Mouse (Mus musculus) MEL (cell line): ENCODE results near the gene Fam166b. TPM values are rescaled to one million over a fixed set of nuclear protein-coding genes. Genes with fewer than 3 reads are reported as not detected.

Experiments
- DNase-seq: peaks from one replicate; pipeline ENCODE4 v3.0.0; 2011; ENCODE audit warnings: low read depth, low spot score
- H3K27ac ChIP-seq: 2 replicates; pipeline ENCODE4 v1.5.1; 2012; ENCODE audit warnings: low read depth, mild to moderate bottlenecking, control low read depth, low read length, moderate library complexity; ENCODE audit not compliant: control insufficient read depth
- H3K27me3 ChIP-seq, 2 experiments: fragments of 150-350 bp in 1 of 2; sonication (generic) in 1 of 2; 2 replicates each; pipeline ENCODE4 v1.6.1; 2012; ENCODE audit warnings: low read length in 2 of 2, mild to moderate bottlenecking in 2 of 2, improper control_type of control experiment in 1 of 2, moderate library complexity in 1 of 2; ENCODE audit not compliant: insufficient read depth in 2 of 2, control insufficient read depth in 1 of 2
- H3K36me3 ChIP-seq, 2 experiments: 2 replicates each; pipeline ENCODE4 v1.6.1; 2012 to 2014; ENCODE audit warnings: low read length in 2 of 2, improper control_type of control experiment in 1 of 2, inconsistent platforms in 1 of 2, mild to moderate bottlenecking in 1 of 2; ENCODE audit not compliant: insufficient read depth in 2 of 2, control insufficient read depth in 1 of 2
- H3K4me1 ChIP-seq, 2 experiments: fragments of 150-350 bp in 1 of 2; sonication (generic) in 1 of 2; 2 replicates each; pipeline ENCODE4 v1.6.1; 2012; ENCODE audit warnings: low read length in 2 of 2, improper control_type of control experiment in 1 of 2, mild to moderate bottlenecking in 1 of 2; ENCODE audit not compliant: insufficient read depth in 2 of 2, control insufficient read depth in 1 of 2
- H3K4me3 ChIP-seq, 2 experiments: fragments of 150-350 bp in 1 of 2; sonication (generic) in 1 of 2; 2 replicates each; pipeline ENCODE4 v1.5.1; 2012; ENCODE audit warnings: low read depth in 2 of 2, low read length in 2 of 2, mild to moderate bottlenecking in 2 of 2, moderate library complexity in 2 of 2, control low read depth in 1 of 2, improper control_type of control experiment in 1 of 2; ENCODE audit not compliant: control insufficient read depth in 1 of 2, insufficient read depth in 1 of 2
- H3K79me2 ChIP-seq: 2 replicates; pipeline ENCODE4 v1.6.1; 2012; ENCODE audit warnings: mild to moderate bottlenecking, low read length, moderate library complexity; ENCODE audit not compliant: control insufficient read depth, poor library complexity, insufficient read depth
- H3K9ac ChIP-seq: 2 replicates; pipeline ENCODE4 v1.6.1; 2012; ENCODE audit warnings: low read depth, mild to moderate bottlenecking, control low read depth, low read length, moderate library complexity; ENCODE audit not compliant: control insufficient read depth, poor library complexity, severe bottlenecking
- H3K9me3 ChIP-seq: fragments of 150-350 bp; sonication (generic); replicated peaks from 2 replicates; pipeline ENCODE4 v1.6.1; 2012; ENCODE audit warnings: mild to moderate bottlenecking, low read length, improper control_type of control experiment, moderate library complexity; ENCODE audit not compliant: insufficient read depth
- BHLHE40 ChIP-seq: IDR thresholded peaks from 2 replicates; pipeline ENCODE4 v1.6.1; 2012; ENCODE audit warnings: low read depth, mild to moderate bottlenecking, inconsistent platforms, low read length, improper control_type of control experiment, borderline replicate concordance
- CHD1 ChIP-seq: IDR thresholded peaks from 2 replicates; pipeline ENCODE4 v1.6.1; 2012; ENCODE audit warnings: low read depth, mild to moderate bottlenecking, inconsistent platforms, low read length, improper control_type of control experiment
- CHD2 ChIP-seq: IDR thresholded peaks from 2 replicates; pipeline ENCODE4 v1.6.1; 2011; ENCODE audit warnings: low read length, improper control_type of control experiment
- CTCF ChIP-seq, 3 experiments: IDR thresholded peaks in 2 of 3; conservative IDR thresholded peaks in 1 of 3; 2 replicates each; pipeline ENCODE4 v1.5.1; 2011 to 2012; ENCODE audit warnings: low read length in 3 of 3, low read depth in 2 of 3, mild to moderate bottlenecking in 2 of 3, improper control_type of control experiment in 1 of 3, inconsistent platforms in 1 of 3, mixed read lengths in 1 of 3, moderate library complexity in 1 of 3; ENCODE audit not compliant: control insufficient read depth in 1 of 3, insufficient read depth in 1 of 3, poor library complexity in 1 of 3, severe bottlenecking in 1 of 3
- E2F4 ChIP-seq: IDR thresholded peaks from 2 replicates; pipeline ENCODE4 v1.6.1; 2011; ENCODE audit warnings: low read depth, low read length, improper control_type of control experiment, borderline replicate concordance
- GABPA ChIP-seq: IDR thresholded peaks from 2 replicates; pipeline ENCODE4 v1.6.1; 2012; ENCODE audit warnings: low read depth, mild to moderate bottlenecking, inconsistent platforms, low read length, improper control_type of control experiment, moderate library complexity
- GATA1 ChIP-seq: IDR thresholded peaks from 2 replicates; pipeline ENCODE4 v1.6.1; 2011; ENCODE audit warnings: low read depth, low read length, improper control_type of control experiment
- HCFC1 ChIP-seq: IDR thresholded peaks from 2 replicates; pipeline ENCODE4 v1.6.1; 2012; ENCODE audit warnings: low read depth, mild to moderate bottlenecking, inconsistent platforms, low read length, improper control_type of control experiment, moderate library complexity
- JUND ChIP-seq: IDR thresholded peaks from 2 replicates; pipeline ENCODE4 v1.6.1; 2011; ENCODE audit warnings: low read depth, mild to moderate bottlenecking, improper control_type of control experiment, low read length
- KAT2A ChIP-seq: conservative IDR thresholded peaks from 2 replicates; pipeline ENCODE4 v1.6.1; 2012; ENCODE audit warnings: low read depth, low read length, improper control_type of control experiment, inconsistent platforms
- MAFK ChIP-seq: IDR thresholded peaks from 2 replicates; pipeline ENCODE4 v1.6.1; 2011; ENCODE audit warnings: low read depth, mild to moderate bottlenecking, low read length, improper control_type of control experiment, borderline replicate concordance
- MAX ChIP-seq: IDR thresholded peaks from 2 replicates; pipeline ENCODE4 v1.6.1; 2011; ENCODE audit warnings: low read length, improper control_type of control experiment
- MAZ ChIP-seq: IDR thresholded peaks from 2 replicates; pipeline ENCODE4 v1.6.1; 2012; ENCODE audit warnings: low read depth, mild to moderate bottlenecking, inconsistent platforms, low read length, improper control_type of control experiment
- MEF2A ChIP-seq: IDR thresholded peaks from 2 replicates; pipeline ENCODE4 v1.6.1; 2014; ENCODE audit warnings: low read depth, mild to moderate bottlenecking, inconsistent platforms, low read length, improper control_type of control experiment; ENCODE audit not compliant: poor library complexity, insufficient replicate concordance, severe bottlenecking; ENCODE audit errors: extremely low read depth
- MXI1 ChIP-seq: IDR thresholded peaks from 2 replicates; pipeline ENCODE4 v1.6.1; 2011; ENCODE audit warnings: mild to moderate bottlenecking, low read depth, low read length, improper control_type of control experiment
- MYB ChIP-seq: IDR thresholded peaks from 2 replicates; pipeline ENCODE4 v1.6.1; 2011; ENCODE audit warnings: mild to moderate bottlenecking, low read depth, low read length, improper control_type of control experiment
- MYC ChIP-seq: IDR thresholded peaks from 2 replicates; pipeline ENCODE4 v1.6.1; 2011; ENCODE audit warnings: low read depth, mild to moderate bottlenecking, low read length, improper control_type of control experiment, moderate library complexity
- POLR2AphosphoS5 ChIP-seq: IDR thresholded peaks from 2 replicates; pipeline ENCODE4 v1.6.1; 2012; ENCODE audit warnings: low read depth, borderline replicate concordance, mild to moderate bottlenecking, inconsistent platforms, low read length, moderate library complexity, mixed read lengths
- RAD21 ChIP-seq: IDR thresholded peaks from 2 replicates; pipeline ENCODE4 v1.6.1; 2011; ENCODE audit warnings: mild to moderate bottlenecking, low read depth, low read length, improper control_type of control experiment
- SIN3A ChIP-seq: IDR thresholded peaks from 2 replicates; pipeline ENCODE4 v1.6.1; 2012; ENCODE audit warnings: low read length, improper control_type of control experiment, inconsistent platforms
- SMC3 ChIP-seq: IDR thresholded peaks from 2 replicates; pipeline ENCODE4 v1.6.1; 2011; ENCODE audit warnings: low read depth, low read length, improper control_type of control experiment
- TAL1 ChIP-seq: IDR thresholded peaks from 2 replicates; pipeline ENCODE4 v1.6.1; 2012; ENCODE audit warnings: mild to moderate bottlenecking, inconsistent platforms, low read length, moderate library complexity, mixed read lengths
- TBP ChIP-seq: IDR thresholded peaks from 2 replicates; pipeline ENCODE4 v1.8.0; 2011; ENCODE audit warnings: low read depth, low read length, improper control_type of control experiment
- TCF12 ChIP-seq: IDR thresholded peaks from 2 replicates; pipeline ENCODE4 v1.6.1; 2014; ENCODE audit warnings: low read depth, mild to moderate bottlenecking, inconsistent platforms, low read length, improper control_type of control experiment, moderate library complexity
- UBTF ChIP-seq: IDR thresholded peaks from 2 replicates; pipeline ENCODE4 v1.6.1; 2012; ENCODE audit warnings: low read depth, mild to moderate bottlenecking, inconsistent platforms, low read length, improper control_type of control experiment, moderate library complexity, borderline replicate concordance; ENCODE audit not compliant: insufficient read depth
- USF1 ChIP-seq: IDR thresholded peaks from 2 replicates; pipeline ENCODE4 v1.6.1; 2014; ENCODE audit warnings: low read depth, mild to moderate bottlenecking, inconsistent platforms, low read length, improper control_type of control experiment, moderate library complexity
- USF2 ChIP-seq, 2 experiments: IDR thresholded peaks; 2 replicates each; pipeline ENCODE4 v1.6.1; 2011 to 2012; ENCODE audit warnings: improper control_type of control experiment in 2 of 2, low read length in 2 of 2, borderline replicate concordance in 1 of 2, inconsistent platforms in 1 of 2, low read depth in 1 of 2, mild to moderate bottlenecking in 1 of 2; ENCODE audit not compliant: insufficient read depth in 1 of 2
- ZC3H11A ChIP-seq: IDR thresholded peaks from 2 replicates; pipeline ENCODE4 v1.6.1; 2012; ENCODE audit warnings: low read depth, mild to moderate bottlenecking, inconsistent platforms, low read length, improper control_type of control experiment
- ZKSCAN1 ChIP-seq: IDR thresholded peaks from 2 replicates; pipeline ENCODE4 v1.6.1; 2012; ENCODE audit warnings: low read depth, mild to moderate bottlenecking, inconsistent platforms, low read length, improper control_type of control experiment, moderate library complexity
- polyA plus RNA-seq, 2 experiments: library from polyadenylated mRNA; stranded (reverse) in 1 of 2; unstranded in 1 of 2; fragments of >175 nt in 1 of 2; fragments of >200 nt in 1 of 2; gene quantifications; 2 replicates each; pipeline versions ENCODE4 v1.2.1 to v1.2.4; 2012; ENCODE audit warnings: low replicate concordance in 2 of 2, low read depth in 1 of 2; ENCODE audit not compliant: insufficient read length in 2 of 2, insufficient read depth in 1 of 2, missing spikeins in 1 of 2
- total RNA-seq: library from RNA; depleted of rRNA; stranded (reverse); fragments of 300-350 nt; gene quantifications from 2 replicates; pipeline ENCODE4 v1.2.3, GENCODE M21; 2012

Gene Fam166b
- total and polyA plus RNA-seq, 3 experiments: not detected

DNA sequence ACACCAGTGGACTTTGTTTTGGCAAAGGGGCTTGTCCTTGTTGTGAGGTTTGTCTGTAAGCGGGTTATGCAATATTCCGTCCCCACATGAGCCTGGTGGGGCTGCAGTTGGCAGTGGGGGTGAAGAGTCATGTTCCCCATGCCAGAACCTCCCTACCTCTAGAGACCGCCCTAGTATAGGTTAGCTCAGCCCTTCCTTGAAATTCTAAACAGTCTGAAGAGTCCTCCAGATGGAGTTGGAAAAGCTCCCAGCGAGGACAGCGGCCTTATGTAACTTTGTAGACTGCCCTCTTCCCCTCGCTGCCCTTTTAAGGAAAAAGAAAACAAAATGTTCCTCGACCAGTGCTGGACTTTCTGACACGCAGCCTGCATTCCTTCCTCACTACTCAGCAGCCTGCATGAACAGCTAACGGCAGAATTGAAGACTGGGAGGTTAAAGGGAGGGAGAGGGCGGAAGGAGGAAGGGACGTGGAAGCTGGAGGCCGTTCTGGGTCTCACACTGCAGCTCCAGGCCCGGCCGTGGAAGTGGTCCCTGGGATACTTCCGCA lies 34.5 kb downstream of the Fam166b start:
- H3K36me3 ChIP-seq: no peaks in the 10 kb centered on the region; a peak in 1 of 4 replicates
- H3K27ac ChIP-seq: no peak overlapping the region
- no peak for DNase-seq
- H3K4me3 ChIP-seq: no peak overlapping the region
- TF ChIP-seq SIN3A: no peak
- TF ChIP-seq ZKSCAN1: no peak
- no peak for TF ChIP-seq TAL1
- TF ChIP-seq GABPA: no peak
- no peak for TF ChIP-seq MEF2A
- TF ChIP-seq MYB: no peak
- TF ChIP-seq USF2 (IDR thresholded peaks at IDR 0.05; ENCODE audit: borderline replicate concordance in 1 of 2, insufficient read depth in 1 of 2, low read depth in 1 of 2, low read length in 2 of 2): no peak
- no peak for TF ChIP-seq UBTF
- TF ChIP-seq HCFC1: no peak
- TF ChIP-seq POLR2AphosphoS5: no peak
- TF ChIP-seq MAZ: no peak
- no peak for TF ChIP-seq BHLHE40
- no peak for TF ChIP-seq RAD21
- no peak for TF ChIP-seq TBP
- TF ChIP-seq GATA1: no peak
- no peak for TF ChIP-seq KAT2A
- no peak for TF ChIP-seq JUND
- no peak for TF ChIP-seq SMC3
- no peak for TF ChIP-seq MYC
- TF ChIP-seq, all 39 proteins: peak for 0
- Histone ChIP-seq H3K9ac (no peak overlapping the region), H3K4me1 (peaks cover 2 to 7% of the 10 kb centered on the region in 2 experiments; a peak in 1 of 4 replicates), H3K79me2 (no peaks in the 10 kb centered on the region), H3K27me3 (no peaks in the 10 kb centered on the region), H3K9me3 (no peaks in the 10 kb centered on the region)

DNA sequence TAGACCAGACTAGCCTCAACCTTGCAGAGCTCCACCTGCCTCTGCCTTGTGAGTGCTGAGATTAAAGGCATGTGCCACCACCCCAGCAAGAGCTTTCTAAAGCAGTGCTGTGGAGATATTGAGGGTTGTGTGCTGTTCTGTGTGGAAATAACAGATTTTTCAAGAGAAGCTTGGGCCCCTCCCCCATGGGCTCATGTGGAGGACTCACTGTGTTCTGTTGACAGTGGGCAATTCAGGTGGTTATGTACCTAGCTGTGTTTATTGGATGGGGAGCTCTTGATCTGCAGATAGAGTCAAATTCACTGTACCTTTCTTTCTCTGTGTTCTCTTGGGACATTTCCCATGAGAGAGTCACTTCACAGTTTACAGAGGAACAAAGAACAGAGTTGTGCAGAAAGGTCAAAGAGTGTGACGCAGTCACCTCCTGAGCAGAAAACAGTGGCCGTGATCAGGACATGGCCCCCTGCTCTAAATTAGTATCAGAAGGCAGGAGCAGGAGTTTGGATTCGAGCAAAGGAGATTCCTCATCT lies 37.3 kb downstream of the Fam166b start:
- H3K27ac ChIP-seq: no peak overlapping the region
- H3K4me1 ChIP-seq: peaks cover 2 to 10% of the 10 kb centered on the region in 2 experiments; a peak in 2 of 4 replicates
- H3K27me3 ChIP-seq: no peaks in the 10 kb centered on the region
- H3K9ac ChIP-seq: no peak overlapping the region
- H3K36me3 ChIP-seq: no peaks in the 10 kb centered on the region; a peak in 1 of 4 replicates
- H3K79me2 ChIP-seq: no peaks in the 10 kb centered on the region
- no peaks in the 10 kb centered on the region for H3K9me3 ChIP-seq
- DNase-seq: no peak
- TF ChIP-seq MAFK: no peak
- TF ChIP-seq BHLHE40: no peak
- no peak for TF ChIP-seq MAZ
- no peak for TF ChIP-seq CTCF (IDR thresholded peaks at IDR 0.05 in 2 of 3, conservative IDR thresholded peaks at IDR 0.05 in 1 of 3; ENCODE audit: control insufficient read depth in 1 of 3, insufficient read depth in 1 of 3, low read depth in 2 of 3, low read length in 3 of 3, poor library complexity in 1 of 3, severe bottlenecking in 1 of 3)
- TF ChIP-seq HCFC1: no peak
- TF ChIP-seq UBTF: no peak
- TF ChIP-seq USF1: no peak
- TF ChIP-seq CHD2: no peak
- TF ChIP-seq GABPA: no peak
- TF ChIP-seq MXI1: no peak
- no peak for TF ChIP-seq ZC3H11A
- no peak for TF ChIP-seq CHD1
- no peak for TF ChIP-seq TCF12
- no peak for TF ChIP-seq POLR2AphosphoS5
- TF ChIP-seq KAT2A: no peak
- no peak for TF ChIP-seq E2F4
- TF ChIP-seq TBP: no peak
- TF ChIP-seq MAX: no peak
- no peak overlapping the region for H3K4me3 ChIP-seq
